Mouse (Mus musculus) kidney, postnatal 0 days (tissue): ENCODE results near the gene Atp13a3. TPM values are rescaled to one million over a fixed set of nuclear protein-coding genes. Genes with fewer than 3 reads are reported as not detected.
"Not testable (repeated sequence)": the region's sequence is repeated elsewhere in the genome, so short reads cannot be mapped to it uniquely, and the experiment has no call there.

ENCODE experiments used
- ATAC-seq: fragments of 200-750 bp; cut with Nextera tagmentation; replicated peaks from 2 replicates; pipeline ENCODE4 v1.8.0; 2017; ENCODE audit warnings: low read depth, moderate number of reproducible peaks, moderate TSS enrichment, moderate library complexity; ENCODE audit not compliant: low FRiP score
- DNase-seq: peaks from one replicate; pipeline ENCODE4 v3.0.0-alpha.2; 2016; ENCODE audit warnings: low spot score
- H3K27ac ChIP-seq: fragments of 300-500 bp; sonication (generic); 2 replicates; pipeline ENCODE4 v1.5.1; 2014; ENCODE audit warnings: mild to moderate bottlenecking
- H3K27me3 ChIP-seq: fragments of 300-500 bp; sonication (generic); 2 replicates; pipeline ENCODE4 v1.6.1; 2014; ENCODE audit warnings: low read length, mixed read lengths; ENCODE audit not compliant: insufficient read depth
- H3K36me3 ChIP-seq: fragments of 300-500 bp; sonication (generic); 2 replicates; pipeline ENCODE4 v1.6.1; 2014; ENCODE audit warnings: low read length, mixed read lengths; ENCODE audit not compliant: insufficient read depth
- H3K4me1 ChIP-seq: fragments of 300-500 bp; sonication (generic); replicated peaks from 2 replicates; pipeline ENCODE4 v1.6.1; 2014; ENCODE audit warnings: antibody characterized with exemption, low read length, mixed read lengths; ENCODE audit not compliant: insufficient read depth
- H3K4me2 ChIP-seq: fragments of 300-500 bp; sonication (generic); 2 replicates; pipeline ENCODE4 v1.6.1; 2014; ENCODE audit warnings: mild to moderate bottlenecking, low read length, moderate library complexity, mixed read lengths
- H3K4me3 ChIP-seq: fragments of 300-500 bp; sonication (generic); replicated peaks from 2 replicates; pipeline ENCODE4 v1.5.1; 2014; ENCODE audit warnings: low read depth, low read length
- H3K9ac ChIP-seq: fragments of 300-500 bp; sonication (generic); 2 replicates; pipeline ENCODE4 v1.6.1; 2014; ENCODE audit warnings: low read depth, low read length
- H3K9me3 ChIP-seq: fragments of 300-500 bp; sonication (generic); replicated peaks from 2 replicates; pipeline ENCODE4 v1.6.1; 2016; ENCODE audit warnings: low read length, inconsistent platforms, mixed read lengths
- CTCF ChIP-seq: IDR thresholded peaks from 2 replicates; pipeline ENCODE4 v1.5.1; 2016; ENCODE audit warnings: antibody characterized with exemption, low read depth, mild to moderate bottlenecking, moderate library complexity
- WGBS: fragments of 180-500 bp; shearing (Covaris S2); extraction: QIAGEN DNeasy Blood & Tissue Kit; methylation state at CpG from one replicate; pipeline ENCODE4 v1.1.7; 2014; 5-methylcytosine and 5-hydroxymethylcytosine counted together
- polyA plus RNA-seq: library from polyadenylated mRNA; unstranded; fragments of >200 nt; fragmentation: Nextera tagmentation; extraction: Ambion mirVana; gene quantifications from 2 replicates; pipeline ENCODE4 v1.2.1, GENCODE M21; 2015

The Atp13a3 gene
- 10.4 and 11.2 TPM in 2 replicates for polyA plus RNA-seq

- TF ChIP-seq CTCF = no peak
Observed at GRCm38 (mm10) chr16:30405925-30406670, at the start of gene Atp13a3. Gene Atp13a3 (minus strand): TSS chr16:30405975.

GRCm38 (mm10) chr16:30453213-30453975 is 47.6 kb upstream of the Atp13a3 start:
- no peak for ATAC-seq
- 65% methylated on average over 5 of the region's 5 CpGs for WGBS
- H3K27ac ChIP-seq = no peak overlapping the region
- no peak overlapping the region for H3K4me3 ChIP-seq
- no peak for DNase-seq
- H3K36me3 ChIP-seq = no peaks in the 10 kb centered on the region
- H3K9ac ChIP-seq = no peak overlapping the region
- H3K4me2 ChIP-seq = no peak overlapping the region
- no peaks in the 10 kb centered on the region for H3K27me3 ChIP-seq
- H3K4me1 ChIP-seq = no peaks in the 10 kb centered on the region
- H3K9me3 ChIP-seq = no peaks in the 10 kb centered on the region
- TF ChIP-seq CTCF = no peak

More at GRCm38 (mm10) chr16:30405925-30406670, at the start of gene Atp13a3:
- no peaks in the 10 kb centered on the region for H3K27me3 ChIP-seq
- H3K4me3 ChIP-seq = no peak within 1 kb of the TSS
- no peak within 1 kb of the TSS for H3K9ac ChIP-seq
- H3K9me3 ChIP-seq = no peaks in the 10 kb centered on the region
- H3K36me3 ChIP-seq = no peaks in the 10 kb centered on the region
- ATAC-seq (no peak), DNase-seq (no peak)
- H3K27ac ChIP-seq = no peak within 1 kb of the TSS
- no peaks in the 10 kb centered on the region for H3K4me1 ChIP-seq
- no peak within 1 kb of the TSS for H3K4me2 ChIP-seq
- WGBS = 77% methylated on average over 10 of the region's 11 CpGs

DNA sequence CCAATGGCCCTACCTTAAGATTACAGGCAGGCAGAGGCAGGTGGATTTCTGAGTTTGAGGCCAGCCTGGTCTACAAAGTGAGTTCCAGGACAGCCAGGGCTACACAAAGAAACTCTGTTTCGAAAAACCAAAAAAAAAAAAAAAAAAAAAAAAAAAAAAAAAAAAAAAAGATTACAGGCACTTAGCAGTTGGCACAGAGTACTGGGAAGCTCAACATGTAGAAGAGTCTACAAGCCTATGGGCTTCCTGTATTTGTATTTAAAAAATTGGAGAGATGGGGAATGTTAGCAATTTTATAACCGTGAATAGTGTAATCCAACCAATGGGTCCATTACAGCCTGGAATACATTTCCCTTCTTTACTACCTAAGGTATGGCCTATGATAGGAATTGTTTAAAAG is 45.4 kb upstream of the Atp13a3 start:
- not testable (repeated sequence) for H3K27me3 ChIP-seq, H3K4me3 ChIP-seq, H3K9me3 ChIP-seq, H3K9ac ChIP-seq, H3K27ac ChIP-seq, H3K4me2 ChIP-seq, ATAC-seq, H3K36me3 ChIP-seq, H3K4me1 ChIP-seq, DNase-seq
- 86% methylated on average over 2 of the region's 2 CpGs for WGBS

DNA sequence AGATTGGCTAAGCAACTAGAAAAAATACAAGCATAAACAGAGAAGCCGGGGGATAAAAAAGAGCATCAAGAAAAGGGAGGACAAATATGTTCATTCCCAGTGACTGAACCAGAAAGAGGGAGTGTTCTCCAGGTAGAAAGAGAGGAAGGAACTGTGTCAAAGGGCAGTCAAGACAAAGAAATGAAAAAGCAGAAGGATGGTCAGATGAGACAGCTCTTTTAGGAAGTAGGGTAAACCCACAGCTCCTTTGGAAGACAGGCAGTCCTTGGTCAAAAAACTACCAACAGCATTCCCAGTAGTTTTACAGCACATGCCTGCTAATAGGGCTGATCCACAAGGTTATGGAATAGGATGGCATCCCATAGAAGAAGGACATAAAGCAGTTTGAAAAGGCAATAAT is 43.2 kb upstream of the Atp13a3 start:
- H3K4me1 ChIP-seq = no peaks in the 10 kb centered on the region
- H3K4me3 ChIP-seq = no peak overlapping the region
- DNase-seq (no peak), ATAC-seq (no peak)
- H3K27me3 ChIP-seq = no peaks in the 10 kb centered on the region
- no peak overlapping the region for H3K4me2 ChIP-seq
- no peak for TF ChIP-seq CTCF
- no peak overlapping the region for H3K27ac ChIP-seq
- no peak overlapping the region for H3K9ac ChIP-seq
- H3K9me3 ChIP-seq = no peaks in the 10 kb centered on the region
- H3K36me3 ChIP-seq = no peaks in the 10 kb centered on the region
- WGBS = 76% methylated on average over 1 of the region's 1 CpGs

DNA sequence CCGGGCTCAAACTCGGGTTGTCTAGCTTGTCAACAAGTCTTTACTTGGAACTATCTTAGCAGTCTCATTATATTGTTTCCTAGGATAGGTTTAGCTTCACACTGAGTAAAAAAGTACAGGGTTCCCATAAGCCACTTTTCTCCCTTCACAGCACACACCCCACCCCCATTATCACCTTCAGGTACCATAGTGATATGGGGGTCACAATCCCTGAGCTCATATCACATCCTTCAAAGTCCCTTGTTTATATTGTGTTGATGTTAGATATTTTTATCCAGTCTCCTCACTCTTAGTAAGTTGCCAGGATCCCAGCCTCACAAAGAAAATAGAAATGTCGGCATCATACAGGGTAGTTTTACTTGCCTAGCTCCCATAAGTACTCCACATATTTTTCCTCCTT is 42.4 kb upstream of the Atp13a3 start:
- no peaks in the 10 kb centered on the region for H3K9me3 ChIP-seq
- no peak for TF ChIP-seq CTCF
- no peak overlapping the region for H3K4me3 ChIP-seq
- H3K27me3 ChIP-seq = no peaks in the 10 kb centered on the region
- H3K9ac ChIP-seq = no peak overlapping the region
- WGBS = 87% methylated on average over 3 of the region's 3 CpGs
- DNase-seq = no peak
- peaks cover 2% of the 10 kb centered on the region; the same call in 1 of the 2 replicates for H3K4me1 ChIP-seq
- H3K27ac ChIP-seq = no peak overlapping the region
- H3K36me3 ChIP-seq = no peaks in the 10 kb centered on the region
- no peak overlapping the region for H3K4me2 ChIP-seq
- no peak for ATAC-seq

DNA sequence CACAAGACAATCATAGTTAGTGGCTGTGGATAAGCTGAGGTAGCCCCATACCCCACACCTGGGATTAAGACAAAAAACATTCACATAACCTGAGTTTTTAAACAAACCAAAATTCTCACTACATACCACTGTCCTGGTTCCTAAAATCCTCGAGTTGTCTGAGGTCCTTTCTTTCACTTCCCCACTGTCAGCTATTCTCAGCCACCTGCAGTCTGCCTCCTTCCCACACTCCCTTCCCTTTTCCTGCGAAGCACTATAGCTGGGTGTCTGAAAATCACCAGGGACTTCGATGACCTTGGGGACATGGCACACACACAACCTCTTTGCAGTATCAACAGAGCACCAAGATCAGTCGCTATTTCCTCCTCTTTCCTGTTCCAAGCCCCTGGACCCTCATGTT is 41.9 kb upstream of the Atp13a3 start:
- Histone ChIP-seq H3K27ac (no peak overlapping the region), H3K9ac (no peak overlapping the region), H3K4me1 (peaks cover 3% of the 10 kb centered on the region; the same call in 1 of the 2 replicates), H3K4me2 (no peak overlapping the region), H3K36me3 (no peaks in the 10 kb centered on the region), H3K4me3 (no peak overlapping the region), H3K27me3 (no peaks in the 10 kb centered on the region), H3K9me3 (no peaks in the 10 kb centered on the region)
- no peak for TF ChIP-seq CTCF
- 59% methylated on average over 4 of the region's 4 CpGs for WGBS
- ATAC-seq (no peak), DNase-seq (no peak)
